Mouse (Mus musculus): ENCODE results near the gene AB124611. TPM values are rescaled to one million over a fixed set of nuclear protein-coding genes. Genes with fewer than 3 reads are reported as not detected.
"Not testable (repeated sequence)": the region's sequence is repeated elsewhere in the genome, so short reads cannot be mapped to it uniquely, and the experiment has no call there.

The AB124611 gene
- total RNA-seq, 1 experiment from 2014 or later, result 11.5 TPM

DNA sequence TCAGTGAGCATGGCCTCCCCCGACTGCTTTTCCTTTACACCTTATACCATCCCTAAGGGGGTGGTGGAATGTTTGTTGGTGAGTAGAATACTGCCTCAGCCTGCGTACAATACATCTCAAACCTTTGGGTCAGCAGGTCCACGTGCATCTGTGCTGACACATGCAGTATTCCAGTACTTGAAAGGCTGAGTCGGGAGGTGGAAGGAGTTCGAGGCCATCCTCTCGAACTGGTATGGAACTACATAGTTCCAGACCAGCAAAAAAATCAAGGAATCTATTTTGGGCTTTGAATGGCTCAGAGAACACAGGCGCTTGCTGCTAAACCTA, 15.3 kb upstream of the AB124611 start:
- peak in 1 of 2 experiments; percentile 6; a peak in 1 of 4 replicates for ATAC-seq (replicated peaks in 1 of 2; ENCODE audit: insufficient read depth in 1 of 2, low FRiP score in 2 of 2, low TSS enrichment in 1 of 2, low read depth in 1 of 2, poor library complexity in 2 of 2, severe bottlenecking in 2 of 2)

DNA sequence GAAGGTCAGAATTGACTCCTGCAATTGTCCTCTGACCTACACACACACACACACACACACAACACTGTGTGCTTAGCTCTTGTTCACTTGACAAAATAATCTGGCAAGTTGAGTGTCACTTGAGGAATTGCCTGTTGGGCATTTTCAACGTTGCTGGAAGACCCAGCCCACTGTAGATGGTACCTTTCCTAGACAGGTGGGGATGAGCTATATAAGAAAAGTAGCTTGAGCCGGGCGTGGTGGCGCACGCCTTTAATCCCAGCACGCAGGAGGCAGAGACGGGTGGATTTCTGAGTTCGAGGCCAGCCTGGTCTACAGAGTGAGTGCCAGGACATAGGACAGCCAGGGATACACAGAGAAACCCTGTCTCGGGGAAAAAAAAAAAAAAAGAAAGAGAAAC, 14.9 kb upstream of the AB124611 start:
- no peak for ATAC-seq (replicated peaks in 1 of 2; ENCODE audit: insufficient read depth in 1 of 2, low FRiP score in 2 of 2, low TSS enrichment in 1 of 2, low read depth in 1 of 2, poor library complexity in 2 of 2, severe bottlenecking in 2 of 2)

- no peak for ATAC-seq (replicated peaks in 1 of 2; ENCODE audit: insufficient read depth in 1 of 2, low FRiP score in 2 of 2, low TSS enrichment in 1 of 2, low read depth in 1 of 2, poor library complexity in 2 of 2, severe bottlenecking in 2 of 2)
These were observed 12.5 kb upstream of the AB124611 start for GRCm38 (mm10) chr9:21513466-21513865.

GRCm38 (mm10) chr9:21517947-21518495, 8.0 kb upstream of the AB124611 start:
- no peak for ATAC-seq (replicated peaks in 1 of 2; ENCODE audit: insufficient read depth in 1 of 2, low FRiP score in 2 of 2, low TSS enrichment in 1 of 2, low read depth in 1 of 2, poor library complexity in 2 of 2, severe bottlenecking in 2 of 2)

DNA sequence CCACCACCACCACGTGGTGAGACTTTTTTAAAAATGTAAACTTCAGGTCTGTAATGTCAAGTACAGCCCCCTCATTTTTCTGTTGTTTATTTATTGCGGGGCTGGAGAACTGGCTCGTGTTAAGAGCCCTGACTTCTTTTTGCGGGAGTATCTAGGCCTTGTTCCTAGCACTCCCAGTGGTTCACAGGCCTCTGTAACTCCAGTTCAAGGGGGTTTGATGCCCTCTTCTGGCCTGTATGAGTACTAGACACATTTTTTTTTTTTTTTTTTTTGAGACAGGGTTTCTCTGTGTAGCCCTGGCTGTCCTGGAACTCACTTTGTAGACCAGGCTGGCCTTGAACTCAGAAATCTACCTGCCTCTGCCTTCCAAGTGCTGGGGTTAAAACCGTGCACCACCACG, 7.3 kb upstream of the AB124611 start:
- not testable (repeated sequence) for ATAC-seq (replicated peaks in 1 of 2; ENCODE audit: insufficient read depth in 1 of 2, low FRiP score in 2 of 2, low TSS enrichment in 1 of 2, low read depth in 1 of 2, poor library complexity in 2 of 2, severe bottlenecking in 2 of 2)

DNA sequence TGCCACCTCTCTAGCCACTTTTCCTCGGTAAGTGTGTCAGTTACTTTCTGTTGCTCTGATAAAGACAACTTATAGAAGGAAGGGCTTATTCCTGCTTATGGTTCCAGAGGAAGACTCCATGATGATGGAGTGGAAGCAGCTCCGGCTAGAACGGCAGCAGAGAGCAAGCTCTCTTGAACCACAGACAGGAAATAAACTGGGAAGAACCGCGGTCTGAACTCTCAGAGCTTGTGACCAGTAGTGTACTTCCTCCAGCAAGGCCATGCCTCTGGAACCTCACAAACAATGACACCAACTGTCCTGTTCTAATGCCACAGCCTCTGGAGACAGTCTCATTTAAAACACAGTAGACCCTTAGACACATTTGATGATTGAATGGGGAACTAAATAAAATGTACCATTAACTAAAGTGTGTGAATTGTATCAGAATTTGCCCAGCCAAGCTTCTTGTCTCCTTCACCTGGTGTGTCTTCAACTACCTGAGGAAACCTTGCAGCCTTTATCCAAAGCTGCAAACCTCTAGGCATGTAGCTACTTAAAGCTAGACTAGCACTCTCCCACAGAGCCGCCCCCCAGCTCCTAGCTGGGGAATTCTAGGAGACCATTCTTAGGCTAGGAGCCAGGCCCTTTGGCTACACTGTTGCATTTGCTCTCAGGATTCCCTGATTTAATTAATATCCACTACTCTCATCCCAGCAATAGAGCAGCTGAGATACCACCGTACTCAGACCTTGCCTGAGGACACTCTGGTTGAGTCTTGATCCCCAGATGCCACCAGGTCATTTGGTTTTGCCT, 637 bp upstream of the AB124611 start:
- ATAC-seq (replicated peaks in 1 of 2; ENCODE audit: insufficient read depth in 1 of 2, low FRiP score in 2 of 2, low TSS enrichment in 1 of 2, low read depth in 1 of 2, poor library complexity in 2 of 2, severe bottlenecking in 2 of 2), result peak; percentile 50 to 52

DNA sequence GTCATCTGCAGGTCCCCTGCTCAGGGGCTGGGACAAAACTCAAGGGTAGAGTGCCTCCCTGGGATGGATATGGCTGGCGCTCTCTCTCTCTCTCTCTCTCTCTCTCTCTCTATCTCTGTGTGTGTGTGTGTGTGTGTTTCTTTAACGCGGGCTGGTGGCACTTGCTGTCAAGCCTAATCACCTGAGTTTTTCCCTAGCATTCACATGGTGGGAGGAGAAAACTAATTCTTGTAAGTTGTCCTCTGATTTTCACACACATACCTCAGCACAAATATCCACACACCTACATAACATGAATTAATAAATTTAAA, 613 bp downstream of the AB124611 start:
- ATAC-seq (replicated peaks in 1 of 2; ENCODE audit: insufficient read depth in 1 of 2, low FRiP score in 2 of 2, low TSS enrichment in 1 of 2, low read depth in 1 of 2, poor library complexity in 2 of 2, severe bottlenecking in 2 of 2), result no peak

DNA sequence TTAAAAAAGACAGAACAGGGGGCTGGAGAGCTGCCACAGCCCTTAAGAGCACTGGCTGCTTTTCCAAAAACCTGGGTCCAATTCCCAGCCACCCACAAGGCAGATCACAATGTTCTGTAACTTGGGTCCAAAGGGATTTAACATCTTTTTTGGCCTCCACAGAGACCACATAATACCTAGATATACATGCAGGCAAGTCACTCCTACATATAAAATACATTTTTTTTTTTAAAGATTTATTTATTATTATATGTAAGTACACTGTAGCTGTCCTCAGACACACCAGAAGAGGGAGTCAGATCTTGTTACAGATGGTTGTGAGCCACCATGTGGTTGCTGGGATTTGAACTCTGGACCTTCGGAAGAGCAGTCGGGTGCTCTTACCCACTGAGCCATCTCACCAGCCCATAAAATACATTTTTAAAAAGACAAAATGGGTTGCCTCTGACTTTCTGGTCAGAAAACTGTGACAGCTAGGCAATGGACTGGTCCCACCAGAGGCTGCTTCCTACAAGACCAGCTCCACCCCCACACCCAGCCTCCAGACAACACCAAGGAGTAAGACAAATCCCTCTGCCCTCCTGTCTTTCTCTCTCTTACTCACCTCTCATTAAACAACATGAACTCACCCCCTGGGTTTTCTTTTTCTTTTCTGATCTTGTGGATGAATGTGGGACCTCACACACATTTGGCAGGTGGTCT, 1.3 kb downstream of the AB124611 start:
- ATAC-seq (replicated peaks in 1 of 2; ENCODE audit: insufficient read depth in 1 of 2, low FRiP score in 2 of 2, low TSS enrichment in 1 of 2, low read depth in 1 of 2, poor library complexity in 2 of 2, severe bottlenecking in 2 of 2), result no peak

- ATAC-seq (replicated peaks in 1 of 2; ENCODE audit: insufficient read depth in 1 of 2, low FRiP score in 2 of 2, low TSS enrichment in 1 of 2, low read depth in 1 of 2, poor library complexity in 2 of 2, severe bottlenecking in 2 of 2), result peak; percentile 54 to 62
These were observed 1.9 kb downstream of the AB124611 start for GRCm38 (mm10) chr9:21527917-21528324.

DNA sequence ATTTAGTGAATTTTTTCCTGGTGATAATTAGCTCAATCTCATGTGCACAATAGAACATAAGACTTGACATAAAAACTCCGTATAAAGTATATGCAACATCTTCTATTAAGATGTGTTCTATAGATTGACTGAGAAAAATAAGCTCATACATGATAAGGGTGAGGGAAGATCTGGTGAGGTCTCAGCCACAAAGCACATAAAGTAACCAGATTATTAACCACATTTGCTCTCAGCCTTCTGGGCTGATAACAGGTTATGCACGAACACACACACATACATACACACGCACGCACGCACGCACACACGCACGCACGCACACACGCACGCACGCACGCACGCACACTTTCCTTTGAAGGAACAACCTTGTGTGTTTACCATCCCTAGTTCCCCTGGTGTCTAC, 10.5 kb downstream of the AB124611 start:
- ATAC-seq (replicated peaks in 1 of 2; ENCODE audit: insufficient read depth in 1 of 2, low FRiP score in 2 of 2, low TSS enrichment in 1 of 2, low read depth in 1 of 2, poor library complexity in 2 of 2, severe bottlenecking in 2 of 2), result no peak

GRCm38 (mm10) chr9:21537009-21537408, 11.0 kb downstream of the AB124611 start:
- ATAC-seq (replicated peaks in 1 of 2; ENCODE audit: insufficient read depth in 1 of 2, low FRiP score in 2 of 2, low TSS enrichment in 1 of 2, low read depth in 1 of 2, poor library complexity in 2 of 2, severe bottlenecking in 2 of 2), result no peak

DNA sequence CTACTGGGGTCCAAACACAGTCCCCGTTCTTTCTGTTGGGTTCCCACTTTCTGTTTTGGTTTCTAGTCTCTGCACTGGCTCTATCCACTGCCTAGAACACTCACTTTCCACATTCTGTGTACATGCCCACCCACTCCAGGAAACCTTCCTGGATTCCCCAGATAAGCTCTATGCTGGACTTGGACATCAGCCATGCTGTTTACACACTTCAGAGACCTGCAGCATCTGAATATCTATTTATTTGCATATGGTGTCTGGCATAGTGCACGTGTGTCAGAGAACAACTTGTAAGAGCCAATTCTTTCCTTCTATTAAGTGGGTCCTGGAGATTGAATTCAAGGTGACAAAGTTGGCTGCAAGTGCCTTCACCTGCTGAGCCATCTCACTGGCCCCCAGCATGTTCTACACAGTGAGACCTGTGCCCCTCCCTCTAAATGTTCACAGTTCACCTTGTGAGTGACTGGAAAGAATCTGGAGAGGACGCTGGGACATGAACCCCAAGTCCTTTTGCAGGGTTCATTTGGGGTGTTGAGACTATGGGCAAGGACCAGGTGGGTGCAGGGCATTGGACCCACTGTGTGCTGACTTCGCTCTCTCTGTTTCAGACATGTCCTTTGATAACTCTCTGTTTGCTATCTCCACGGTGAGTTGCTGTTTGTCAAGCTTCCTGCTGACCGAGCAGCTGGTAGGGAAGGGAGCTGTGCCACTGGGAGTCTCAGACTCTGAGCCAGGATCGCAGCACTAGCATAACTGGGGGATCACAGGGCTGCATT, 14.2 kb downstream of the AB124611 start:
- peak in 1 of 2 experiments; percentile 42; a peak in 1 of 4 replicates for ATAC-seq (replicated peaks in 1 of 2; ENCODE audit: insufficient read depth in 1 of 2, low FRiP score in 2 of 2, low TSS enrichment in 1 of 2, low read depth in 1 of 2, poor library complexity in 2 of 2, severe bottlenecking in 2 of 2)

GRCm38 (mm10) chr9:21542001-21542400, 16.0 kb downstream of the AB124611 start:
- not testable (repeated sequence) for ATAC-seq (replicated peaks in 1 of 2; ENCODE audit: insufficient read depth in 1 of 2, low FRiP score in 2 of 2, low TSS enrichment in 1 of 2, low read depth in 1 of 2, poor library complexity in 2 of 2, severe bottlenecking in 2 of 2)

GRCm38 (mm10) chr9:21545351-21545915, 19.5 kb downstream of the AB124611 start:
- ATAC-seq (replicated peaks in 1 of 2; ENCODE audit: insufficient read depth in 1 of 2, low FRiP score in 2 of 2, low TSS enrichment in 1 of 2, low read depth in 1 of 2, poor library complexity in 2 of 2, severe bottlenecking in 2 of 2), result peak; percentile 43 to 54

GRCm38 (mm10) chr9:21545916-21546788, 20.2 kb downstream of the AB124611 start:
- peak; percentile 91 for ATAC-seq (replicated peaks in 1 of 2; ENCODE audit: insufficient read depth in 1 of 2, low FRiP score in 2 of 2, low TSS enrichment in 1 of 2, low read depth in 1 of 2, poor library complexity in 2 of 2, severe bottlenecking in 2 of 2)

- ATAC-seq (replicated peaks in 1 of 2; ENCODE audit: insufficient read depth in 1 of 2, low FRiP score in 2 of 2, low TSS enrichment in 1 of 2, low read depth in 1 of 2, poor library complexity in 2 of 2, severe bottlenecking in 2 of 2), result no peak
These were observed 20.8 kb downstream of the AB124611 start, which contains the start of gene Carm1 for GRCm38 (mm10) chr9:21546789-21547074. Carm1 (plus strand) TSS chr9:21546894.

Measured in hematopoietic stem cell, adult 5-6 weeks (primary cell).